Mouse (Mus musculus): ENCODE data around the gene Clec4a1. TPM values are rescaled to one million over a fixed set of nuclear protein-coding genes. Genes with fewer than 3 reads are reported as not detected.
A peak's percentile ranks its signal among the peaks of the same experiment; 100 is the strongest.

Gene Clec4a1
- 2.1 and 2.3 TPM in 2 replicates for polyA plus RNA-seq (2014; fragmentation: Nextera tagmentation; extraction: Ambion mirVana)

DNA sequence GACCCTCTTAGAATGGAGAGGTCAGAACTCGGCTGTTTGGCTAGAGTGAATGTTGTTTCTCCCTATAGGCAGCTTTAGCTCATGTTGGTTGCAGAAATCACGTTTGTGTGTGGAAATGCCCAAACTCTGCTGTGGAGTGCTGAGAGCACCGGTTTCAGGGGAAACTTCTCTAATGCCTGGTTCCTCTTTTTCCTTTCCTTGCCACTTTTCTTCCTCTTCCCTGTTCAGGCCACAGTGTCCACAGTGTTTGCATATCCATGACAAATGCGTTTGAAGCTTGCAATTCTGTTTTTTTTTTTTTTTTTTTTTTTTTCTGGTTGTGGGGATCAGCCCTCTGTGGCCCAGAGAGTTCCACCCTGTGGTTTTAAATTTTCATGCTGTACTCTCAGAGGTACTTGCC is at the start of gene Clec4a1:
TSS of gene Clec4a1 (plus strand) at position 398 of the 400 bp plus-strand sequence.
- Histone ChIP-seq H3K9ac (ENCODE audit: low read length) (no peak within 1 kb of the TSS), H3K4me1 (ENCODE audit: control insufficient read depth in 2 of 2, insufficient read depth in 2 of 2, low read length in 2 of 2) (no peaks in the 10 kb centered on the region), H3K27me3 (ENCODE audit: control insufficient read depth, insufficient read depth, low read length) (no peaks in the 10 kb centered on the region), H3K4me3 (ENCODE audit: control insufficient read depth in 1 of 2, insufficient read depth in 1 of 2, low read depth in 1 of 2, low read length in 2 of 2) (no peak within 1 kb of the TSS), H3K36me3 (ENCODE audit: control insufficient read depth, insufficient read depth, low read length) (no peaks in the 10 kb centered on the region), H3K9me3 (ENCODE audit: control insufficient read depth, low read length) (no peaks in the 10 kb centered on the region), H3K4me2 (ENCODE audit: low read length) (no peak within 1 kb of the TSS), H3K27ac (replicated peaks in 1 of 2; ENCODE audit: control insufficient read depth in 1 of 2, insufficient read depth in 1 of 2, low read depth in 2 of 2, low read length in 2 of 2) (no peak within 1 kb of the TSS)
- 43% methylated on average over 4 of the region's 4 CpGs for WGBS
- no peak for ATAC-seq (ENCODE audit: insufficient number of reproducible peaks, insufficient read depth, low FRiP score, low read depth)

DNA sequence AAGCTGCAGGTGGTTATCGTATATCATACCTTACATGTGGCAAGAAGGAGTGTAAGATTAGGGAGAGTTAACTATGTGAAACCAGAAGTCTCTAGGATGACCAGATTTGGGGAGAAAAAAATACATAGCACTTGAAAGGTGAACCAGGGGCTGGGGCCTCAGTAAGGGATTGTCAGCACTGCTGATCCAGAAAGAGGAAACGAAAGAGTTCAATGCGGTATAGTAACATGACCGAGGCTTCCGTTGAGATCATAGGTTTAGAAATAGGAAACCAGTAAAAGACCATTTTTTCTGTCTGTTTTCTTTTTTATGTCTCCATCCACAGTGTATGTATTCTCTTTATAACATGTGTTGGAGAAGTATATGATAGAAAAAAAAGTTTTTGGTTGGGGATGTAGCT is 48.8 kb upstream of the Clec4a1 start:
- Histone ChIP-seq H3K27me3 (ENCODE audit: control insufficient read depth, insufficient read depth, low read length) (no peaks in the 10 kb centered on the region), H3K4me3 (ENCODE audit: control insufficient read depth in 1 of 2, insufficient read depth in 1 of 2, low read depth in 1 of 2, low read length in 2 of 2) (no peak overlapping the region), H3K9me3 (ENCODE audit: control insufficient read depth, low read length) (no peaks in the 10 kb centered on the region), H3K9ac (ENCODE audit: low read length) (no peak overlapping the region), H3K27ac (replicated peaks in 1 of 2; ENCODE audit: control insufficient read depth in 1 of 2, insufficient read depth in 1 of 2, low read depth in 2 of 2, low read length in 2 of 2) (no peak overlapping the region), H3K4me1 (ENCODE audit: control insufficient read depth in 2 of 2, insufficient read depth in 2 of 2, low read length in 2 of 2) (peaks cover 0 to 7% of the 10 kb centered on the region in 2 experiments; a peak in 2 of 4 replicates), H3K4me2 (ENCODE audit: low read length) (no peak overlapping the region), H3K36me3 (ENCODE audit: control insufficient read depth, insufficient read depth, low read length) (peaks cover 18% of the 10 kb centered on the region)
- 89% methylated on average over 5 of the region's 5 CpGs for WGBS
- no peak for ATAC-seq (ENCODE audit: insufficient number of reproducible peaks, insufficient read depth, low FRiP score, low read depth)

DNA sequence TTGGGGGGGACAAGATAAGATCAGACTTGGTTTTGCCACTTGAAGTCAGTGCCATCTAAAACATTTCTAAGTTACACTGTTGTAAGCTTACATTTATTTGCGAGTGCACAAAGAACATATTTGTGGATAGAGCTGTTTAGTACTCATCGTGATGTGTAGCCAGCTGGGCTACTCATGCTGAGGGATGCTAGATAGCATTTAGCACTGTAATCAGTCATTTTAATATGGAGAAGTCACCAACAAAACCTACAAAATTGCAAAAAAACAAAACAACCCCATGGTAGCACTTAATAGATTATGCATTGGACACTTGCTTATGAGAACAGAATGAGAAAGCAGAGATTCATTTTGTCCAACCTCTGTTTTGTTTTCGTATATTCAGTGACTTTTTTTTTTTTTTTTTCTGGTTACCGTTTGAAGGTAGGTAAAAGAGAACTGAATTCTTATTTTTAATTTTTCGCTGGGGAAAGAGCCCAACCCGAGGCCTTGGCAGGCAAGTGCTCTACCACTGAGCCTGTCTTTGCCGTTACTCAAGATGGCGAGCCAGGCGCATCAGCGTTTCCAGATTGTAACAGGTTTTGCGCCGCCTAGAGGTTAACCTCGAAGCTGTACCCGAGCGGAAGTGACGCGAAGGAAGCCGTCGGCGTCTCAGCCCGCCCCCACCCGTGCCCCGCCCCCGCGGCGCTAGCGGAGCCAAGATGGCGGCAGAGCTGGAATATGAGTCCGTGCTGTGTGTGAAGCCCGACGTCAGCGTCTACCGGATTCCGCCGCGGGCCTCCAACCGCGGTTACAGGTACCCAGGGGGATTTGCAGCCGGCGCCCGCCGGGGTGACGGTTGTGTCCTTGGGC is 47.6 kb upstream of the Clec4a1 start, which contains the start of gene Necap1:
TSS of gene Necap1 (plus strand) at position 604 of the 849 bp plus-strand sequence.
- H3K9ac ChIP-seq (ENCODE audit: low read length), result peak within 1 kb of the TSS; percentile 94
- H3K36me3 ChIP-seq (ENCODE audit: control insufficient read depth, insufficient read depth, low read length), result peaks cover 29% of the 10 kb centered on the region
- H3K4me2 ChIP-seq (ENCODE audit: low read length), result peak within 1 kb of the TSS; percentile 73
- peaks cover 0 to 7% of the 10 kb centered on the region in 2 experiments; a peak in 2 of 4 replicates for H3K4me1 ChIP-seq (ENCODE audit: control insufficient read depth in 2 of 2, insufficient read depth in 2 of 2, low read length in 2 of 2)
- peak within 1 kb of the TSS; percentile 93 to 99 for H3K4me3 ChIP-seq (ENCODE audit: control insufficient read depth in 1 of 2, insufficient read depth in 1 of 2, low read depth in 1 of 2, low read length in 2 of 2)
- peak; percentile 94 for ATAC-seq (ENCODE audit: insufficient number of reproducible peaks, insufficient read depth, low FRiP score, low read depth)
- no peaks in the 10 kb centered on the region for H3K9me3 ChIP-seq (ENCODE audit: control insufficient read depth, low read length)
- 7% methylated on average over 43 of the region's 43 CpGs for WGBS
- peak within 1 kb of the TSS; percentile 82 to 88 for H3K27ac ChIP-seq (replicated peaks in 1 of 2; ENCODE audit: control insufficient read depth in 1 of 2, insufficient read depth in 1 of 2, low read depth in 2 of 2, low read length in 2 of 2)
- H3K27me3 ChIP-seq (ENCODE audit: control insufficient read depth, insufficient read depth, low read length), result no peaks in the 10 kb centered on the region

DNA sequence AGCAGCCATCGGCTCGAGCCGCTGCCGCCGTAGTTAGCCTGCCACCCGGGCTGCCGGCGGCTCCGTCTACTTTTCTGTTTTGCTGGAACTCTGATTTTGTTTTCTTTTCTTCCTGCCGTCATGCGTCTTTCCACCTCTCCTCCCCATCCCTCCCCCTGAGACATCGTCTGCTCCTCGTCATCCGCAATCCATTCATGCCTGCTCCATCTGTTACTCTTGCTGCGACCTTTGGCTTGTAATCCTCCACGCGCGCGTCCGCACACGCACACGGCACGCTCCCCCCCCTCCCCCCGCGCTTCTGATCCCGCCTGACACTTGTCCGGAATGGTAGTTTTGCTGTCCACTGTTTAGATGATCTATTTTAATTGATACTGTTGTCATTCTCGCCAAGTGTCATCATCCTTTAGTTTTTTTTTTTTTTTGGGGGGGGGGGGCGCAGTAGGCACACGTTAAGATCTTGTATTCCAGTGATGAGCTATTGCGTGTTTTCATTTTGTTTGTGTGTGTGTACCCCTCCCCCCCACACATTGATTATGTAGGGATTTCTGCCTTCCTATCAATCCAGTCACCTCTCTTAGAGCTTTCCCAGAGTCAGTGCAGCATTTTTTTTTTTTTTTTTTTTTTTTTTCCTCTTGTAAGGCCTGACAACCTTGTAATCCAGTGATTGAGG is 46.8 kb upstream of the Clec4a1 start:
- peak overlapping the region; percentile 82 to 88 for H3K27ac ChIP-seq (replicated peaks in 1 of 2; ENCODE audit: control insufficient read depth in 1 of 2, insufficient read depth in 1 of 2, low read depth in 2 of 2, low read length in 2 of 2)
- WGBS, result under 1% methylated on average over 30 of the region's 31 CpGs
- H3K9me3 ChIP-seq (ENCODE audit: control insufficient read depth, low read length), result no peaks in the 10 kb centered on the region
- peak overlapping the region; percentile 94 for H3K9ac ChIP-seq (ENCODE audit: low read length)
- peaks cover 37% of the 10 kb centered on the region for H3K36me3 ChIP-seq (ENCODE audit: control insufficient read depth, insufficient read depth, low read length)
- peak overlapping the region; percentile 73 for H3K4me2 ChIP-seq (ENCODE audit: low read length)
- peak overlapping the region; percentile 93 to 99 for H3K4me3 ChIP-seq (ENCODE audit: control insufficient read depth in 1 of 2, insufficient read depth in 1 of 2, low read depth in 1 of 2, low read length in 2 of 2)
- H3K4me1 ChIP-seq (ENCODE audit: control insufficient read depth in 2 of 2, insufficient read depth in 2 of 2, low read length in 2 of 2), result peaks cover 0 to 7% of the 10 kb centered on the region in 2 experiments; a peak in 2 of 4 replicates
- H3K27me3 ChIP-seq (ENCODE audit: control insufficient read depth, insufficient read depth, low read length), result no peaks in the 10 kb centered on the region
- ATAC-seq (ENCODE audit: insufficient number of reproducible peaks, insufficient read depth, low FRiP score, low read depth), result peak; percentile 69; the same call in 1 of the 2 replicates

DNA sequence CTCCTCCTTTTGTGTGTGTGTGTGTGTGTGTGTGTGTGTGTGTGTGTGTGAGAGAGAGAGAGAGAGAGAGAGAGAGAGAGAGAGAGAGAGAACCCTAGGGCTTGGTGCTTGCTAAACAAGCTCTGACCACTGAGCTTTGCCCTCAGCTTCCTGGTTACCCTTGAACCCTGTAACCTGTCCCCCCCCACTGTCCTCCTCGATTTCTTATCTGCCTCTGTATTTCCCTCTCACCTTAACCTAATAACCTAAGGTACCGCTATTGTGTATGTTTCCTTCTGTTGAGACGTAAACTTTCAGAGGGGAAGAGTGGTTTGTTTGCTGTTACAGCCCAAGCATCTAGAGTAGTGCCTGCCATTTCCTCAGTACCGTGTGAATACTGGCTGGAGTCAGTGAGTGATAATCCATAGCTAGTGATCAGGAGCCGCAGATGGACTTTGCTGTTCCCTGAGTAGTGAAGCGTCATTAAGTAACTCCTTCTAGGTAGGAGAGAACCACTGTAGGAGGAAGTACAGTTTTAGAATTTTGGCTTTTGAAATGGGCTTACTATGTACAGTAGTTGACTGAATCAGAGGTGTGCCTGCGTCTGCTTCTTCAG is 42.4 kb upstream of the Clec4a1 start:
- ATAC-seq (ENCODE audit: insufficient number of reproducible peaks, insufficient read depth, low FRiP score, low read depth), result no peak
- H3K4me1 ChIP-seq (ENCODE audit: control insufficient read depth in 2 of 2, insufficient read depth in 2 of 2, low read length in 2 of 2), result peaks cover 0 to 7% of the 10 kb centered on the region in 2 experiments; a peak in 2 of 4 replicates
- WGBS, result 85% methylated on average over 7 of the region's 7 CpGs
- peaks cover 81% of the 10 kb centered on the region for H3K36me3 ChIP-seq (ENCODE audit: control insufficient read depth, insufficient read depth, low read length)
- H3K9ac ChIP-seq (ENCODE audit: low read length), result no peak overlapping the region
- H3K27ac ChIP-seq (replicated peaks in 1 of 2; ENCODE audit: control insufficient read depth in 1 of 2, insufficient read depth in 1 of 2, low read depth in 2 of 2, low read length in 2 of 2), result no peak overlapping the region
- no peaks in the 10 kb centered on the region for H3K9me3 ChIP-seq (ENCODE audit: control insufficient read depth, low read length)
- no peaks in the 10 kb centered on the region for H3K27me3 ChIP-seq (ENCODE audit: control insufficient read depth, insufficient read depth, low read length)
- no peak overlapping the region for H3K4me3 ChIP-seq (ENCODE audit: control insufficient read depth in 1 of 2, insufficient read depth in 1 of 2, low read depth in 1 of 2, low read length in 2 of 2)
- H3K4me2 ChIP-seq (ENCODE audit: low read length), result no peak overlapping the region

DNA sequence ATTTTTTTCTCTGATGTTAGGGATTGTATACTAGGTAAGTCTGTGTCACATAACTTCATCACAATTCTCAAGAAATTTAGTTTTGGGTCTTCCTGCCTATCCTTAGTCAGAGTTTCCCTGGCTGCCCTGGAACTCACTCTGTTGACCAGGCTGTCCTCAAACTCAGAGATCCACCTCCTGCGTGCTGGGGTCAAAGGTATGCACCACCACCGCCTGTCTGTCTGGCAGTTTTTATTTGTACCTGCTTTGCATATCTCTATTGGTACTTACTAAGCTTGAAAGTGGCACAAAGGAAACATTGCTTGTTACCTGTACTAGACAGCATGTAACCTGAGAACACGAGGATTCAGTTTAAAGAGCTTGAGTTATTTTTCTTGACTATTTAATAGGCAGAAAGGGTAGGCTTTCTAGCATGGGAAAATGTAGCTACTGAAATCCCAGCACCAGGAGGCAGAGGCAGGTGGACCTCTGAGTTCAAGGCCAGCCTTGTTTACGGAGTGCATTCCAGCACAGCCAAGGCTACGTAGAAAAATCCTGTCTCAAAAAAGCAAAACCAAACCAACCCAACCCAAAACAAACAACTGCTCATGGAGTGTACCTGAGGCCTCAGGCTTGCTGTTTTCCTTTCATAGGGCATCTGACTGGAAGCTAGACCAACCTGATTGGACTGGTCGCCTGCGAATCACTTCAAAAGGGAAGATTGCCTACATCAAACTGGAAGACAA is 41.7 kb upstream of the Clec4a1 start:
- Histone ChIP-seq H3K4me1 (ENCODE audit: control insufficient read depth in 2 of 2, insufficient read depth in 2 of 2, low read length in 2 of 2) (peaks cover 0 to 7% of the 10 kb centered on the region in 2 experiments; a peak in 2 of 4 replicates), H3K27ac (replicated peaks in 1 of 2; ENCODE audit: control insufficient read depth in 1 of 2, insufficient read depth in 1 of 2, low read depth in 2 of 2, low read length in 2 of 2) (no peak overlapping the region), H3K4me3 (ENCODE audit: control insufficient read depth in 1 of 2, insufficient read depth in 1 of 2, low read depth in 1 of 2, low read length in 2 of 2) (no peak overlapping the region), H3K27me3 (ENCODE audit: control insufficient read depth, insufficient read depth, low read length) (no peaks in the 10 kb centered on the region), H3K9ac (ENCODE audit: low read length) (no peak overlapping the region), H3K36me3 (ENCODE audit: control insufficient read depth, insufficient read depth, low read length) (peaks cover 88% of the 10 kb centered on the region), H3K4me2 (ENCODE audit: low read length) (no peak overlapping the region), H3K9me3 (ENCODE audit: control insufficient read depth, low read length) (no peaks in the 10 kb centered on the region)
- ATAC-seq (ENCODE audit: insufficient number of reproducible peaks, insufficient read depth, low FRiP score, low read depth), result no peak
- WGBS, result 86% methylated on average over 7 of the region's 7 CpGs

DNA sequence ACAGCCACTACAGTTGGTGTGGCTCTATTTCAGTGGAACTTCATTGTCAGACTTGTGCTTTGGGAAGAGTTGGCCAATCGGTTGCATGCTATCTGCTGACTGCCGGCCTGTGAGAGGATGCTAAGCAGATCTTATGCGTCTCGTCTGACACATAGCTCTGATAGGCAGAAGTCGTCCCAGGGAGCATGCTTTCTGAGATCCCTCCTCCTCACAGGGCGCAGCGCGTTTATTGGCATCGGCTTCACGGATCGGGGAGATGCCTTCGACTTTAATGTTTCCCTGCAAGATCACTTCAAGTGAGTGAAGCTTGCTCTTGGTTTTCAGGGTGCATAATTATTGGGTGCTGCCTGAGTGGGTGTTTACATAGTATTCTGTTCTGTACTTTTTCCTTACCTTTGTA is 40.4 kb upstream of the Clec4a1 start:
- WGBS, result 80% methylated on average over 12 of the region's 12 CpGs
- H3K4me3 ChIP-seq (ENCODE audit: control insufficient read depth in 1 of 2, insufficient read depth in 1 of 2, low read depth in 1 of 2, low read length in 2 of 2), result no peak overlapping the region
- H3K9me3 ChIP-seq (ENCODE audit: control insufficient read depth, low read length), result no peaks in the 10 kb centered on the region
- H3K4me1 ChIP-seq (ENCODE audit: control insufficient read depth in 2 of 2, insufficient read depth in 2 of 2, low read length in 2 of 2), result no peaks in the 10 kb centered on the region
- H3K36me3 ChIP-seq (ENCODE audit: control insufficient read depth, insufficient read depth, low read length), result peaks cover 98% of the 10 kb centered on the region
- H3K27me3 ChIP-seq (ENCODE audit: control insufficient read depth, insufficient read depth, low read length), result no peaks in the 10 kb centered on the region
- no peak for ATAC-seq (ENCODE audit: insufficient number of reproducible peaks, insufficient read depth, low FRiP score, low read depth)
- H3K4me2 ChIP-seq (ENCODE audit: low read length), result no peak overlapping the region
- H3K9ac ChIP-seq (ENCODE audit: low read length), result no peak overlapping the region
- H3K27ac ChIP-seq (replicated peaks in 1 of 2; ENCODE audit: control insufficient read depth in 1 of 2, insufficient read depth in 1 of 2, low read depth in 2 of 2, low read length in 2 of 2), result no peak overlapping the region

Measured in heart, embryonic 14.5 days (tissue).